Mouse (Mus musculus): ENCODE results near the gene Adssl1. TPM values are rescaled to one million over a fixed set of nuclear protein-coding genes. Genes with fewer than 3 reads are reported as not detected.

Gene Adssl1
- polyA plus RNA-seq, 1 experiment from 2014 or later: 4.7 TPM

DNA sequence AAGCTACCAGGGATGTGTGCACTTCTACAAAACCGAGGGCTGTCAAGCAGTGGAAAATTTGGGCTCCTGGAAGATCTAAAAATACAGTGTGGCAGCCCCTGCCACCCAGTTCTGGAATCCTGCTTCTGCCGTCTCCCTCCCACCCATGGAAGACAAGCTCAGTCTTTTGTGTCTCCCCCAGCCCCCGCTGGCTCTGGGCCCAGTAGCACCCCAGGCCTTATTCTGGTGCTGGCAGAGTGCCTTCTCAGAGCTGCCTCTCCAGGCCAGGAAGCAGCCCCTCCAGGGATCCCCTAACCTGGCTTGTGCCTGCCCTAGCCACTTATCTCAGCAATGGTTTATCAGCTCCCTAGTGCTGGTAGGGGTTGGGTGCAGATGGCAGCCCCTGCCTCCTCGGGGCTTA is 24.9 kb upstream of the Adssl1 start:
- no peaks in the 10 kb centered on the region for H3K36me3 ChIP-seq (ENCODE audit: control insufficient read depth, insufficient read depth, low read length)
- H3K27ac ChIP-seq (replicated peaks): no peak overlapping the region; the same call in 1 of the 2 replicates

DNA sequence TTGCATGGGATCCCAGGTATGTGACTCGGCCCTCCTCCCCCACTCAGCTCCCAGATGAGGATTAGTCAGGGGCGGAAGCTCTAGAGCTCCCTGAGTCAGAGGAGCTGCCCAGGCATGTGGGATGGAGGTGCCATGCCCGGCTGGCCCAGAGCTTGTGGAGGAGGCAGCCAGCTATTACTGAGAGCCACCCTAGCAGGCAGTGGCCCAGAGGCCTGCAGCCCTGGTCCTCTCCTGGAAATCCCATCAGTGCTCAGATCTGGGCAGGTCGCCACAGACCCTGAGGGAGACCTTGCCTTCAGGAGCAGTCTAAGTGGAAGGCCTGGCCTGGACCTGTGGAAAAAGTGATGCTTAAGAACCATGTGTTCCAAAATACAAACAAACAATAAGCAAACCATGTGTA is 24.2 kb upstream of the Adssl1 start:
- H3K27me3 ChIP-seq (ENCODE audit: control insufficient read depth, insufficient read depth, low read length): no peaks in the 10 kb centered on the region
- peaks cover 5% of the 10 kb centered on the region; the same call in 1 of the 2 replicates for H3K4me1 ChIP-seq (replicated peaks; ENCODE audit: control insufficient read depth, insufficient read depth)
- no peak overlapping the region for H3K9ac ChIP-seq (ENCODE audit: low read length)
- DNase-seq (ENCODE audit: low spot score) (no peak), ATAC-seq (ENCODE audit: low FRiP score, low TSS enrichment) (peak; percentile 22; the same call in 1 of the 2 replicates)
- no peak for TF ChIP-seq CTCF (IDR thresholded peaks at IDR 0.05; ENCODE audit: low read depth)
- no peak for TF ChIP-seq EP300 (optimal IDR thresholded peaks at IDR 0.05)
- 57% methylated on average over 4 of the region's 4 CpGs for WGBS
- H3K36me3 ChIP-seq (ENCODE audit: control insufficient read depth, insufficient read depth, low read length): 0 out of 2 replicates have a peak, but pooled peaks cover 2% of the 10 kb centered on the region
- H3K4me3 ChIP-seq (ENCODE audit: low read depth, low read length): no peak overlapping the region
- no peak overlapping the region for H3K4me2 ChIP-seq (replicated peaks; ENCODE audit: low read depth)
- no peaks in the 10 kb centered on the region for H3K9me3 ChIP-seq (ENCODE audit: control insufficient read depth, low read length)
- H3K27ac ChIP-seq (replicated peaks): 0 out of 2 replicates have a peak overlapping the region, but pooled peaks have one; percentile 24

More for the DNA sequence above, 24.9 kb upstream of the Adssl1 start:
- Histone ChIP-seq H3K4me1 (replicated peaks; ENCODE audit: control insufficient read depth, insufficient read depth) (peaks cover 5% of the 10 kb centered on the region; the same call in 1 of the 2 replicates), H3K9me3 (ENCODE audit: control insufficient read depth, low read length) (no peaks in the 10 kb centered on the region), H3K9ac (ENCODE audit: low read length) (peak overlapping the region; percentile 4; the same call in 1 of the 2 replicates), H3K4me3 (ENCODE audit: low read depth, low read length) (no peak overlapping the region), H3K4me2 (replicated peaks; ENCODE audit: low read depth) (no peak overlapping the region), H3K27me3 (ENCODE audit: control insufficient read depth, insufficient read depth, low read length) (no peaks in the 10 kb centered on the region)
- TF ChIP-seq EP300 (optimal IDR thresholded peaks at IDR 0.05) (no peak), CTCF (IDR thresholded peaks at IDR 0.05; ENCODE audit: low read depth) (no peak)
- ATAC-seq (ENCODE audit: low FRiP score, low TSS enrichment): no peak
- WGBS: 41% methylated on average over 4 of the region's 4 CpGs
- DNase-seq (ENCODE audit: low spot score): no peak

DNA sequence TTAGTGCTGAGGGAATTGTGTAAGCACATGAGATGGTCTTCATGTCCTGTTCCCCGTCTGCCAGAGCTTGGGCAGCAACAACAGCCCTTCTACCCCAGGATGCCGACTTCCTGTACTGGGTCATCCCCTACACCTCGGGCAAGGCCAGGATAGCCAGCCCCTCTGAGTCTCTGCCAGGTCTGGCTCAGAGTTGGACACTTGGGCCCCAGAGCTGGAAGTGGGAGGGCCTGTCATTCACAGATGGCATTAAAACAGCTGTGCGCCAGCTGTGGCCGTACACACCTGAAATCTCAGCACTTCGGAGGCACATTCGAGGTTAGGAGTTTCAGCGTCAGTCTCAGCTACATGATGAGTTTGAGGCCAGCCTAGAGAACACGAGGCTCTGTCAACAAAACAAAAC is 23.4 kb upstream of the Adssl1 start:
- Histone ChIP-seq H3K36me3 (ENCODE audit: control insufficient read depth, insufficient read depth, low read length) (0 out of 2 replicates have a peak, but pooled peaks cover 2% of the 10 kb centered on the region), H3K9me3 (ENCODE audit: control insufficient read depth, low read length) (no peaks in the 10 kb centered on the region), H3K4me1 (replicated peaks; ENCODE audit: control insufficient read depth, insufficient read depth) (peaks cover 5% of the 10 kb centered on the region; the same call in 1 of the 2 replicates), H3K4me3 (ENCODE audit: low read depth, low read length) (no peak overlapping the region), H3K27ac (replicated peaks) (no peak overlapping the region), H3K4me2 (replicated peaks; ENCODE audit: low read depth) (no peak overlapping the region), H3K9ac (ENCODE audit: low read length) (no peak overlapping the region), H3K27me3 (ENCODE audit: control insufficient read depth, insufficient read depth, low read length) (no peaks in the 10 kb centered on the region)
- ATAC-seq (ENCODE audit: low FRiP score, low TSS enrichment) (no peak), DNase-seq (ENCODE audit: low spot score) (no peak)
- WGBS: 49% methylated on average over 9 of the region's 9 CpGs
- TF ChIP-seq EP300 (optimal IDR thresholded peaks at IDR 0.05): no peak
- TF ChIP-seq CTCF (IDR thresholded peaks at IDR 0.05; ENCODE audit: low read depth): no peak

DNA sequence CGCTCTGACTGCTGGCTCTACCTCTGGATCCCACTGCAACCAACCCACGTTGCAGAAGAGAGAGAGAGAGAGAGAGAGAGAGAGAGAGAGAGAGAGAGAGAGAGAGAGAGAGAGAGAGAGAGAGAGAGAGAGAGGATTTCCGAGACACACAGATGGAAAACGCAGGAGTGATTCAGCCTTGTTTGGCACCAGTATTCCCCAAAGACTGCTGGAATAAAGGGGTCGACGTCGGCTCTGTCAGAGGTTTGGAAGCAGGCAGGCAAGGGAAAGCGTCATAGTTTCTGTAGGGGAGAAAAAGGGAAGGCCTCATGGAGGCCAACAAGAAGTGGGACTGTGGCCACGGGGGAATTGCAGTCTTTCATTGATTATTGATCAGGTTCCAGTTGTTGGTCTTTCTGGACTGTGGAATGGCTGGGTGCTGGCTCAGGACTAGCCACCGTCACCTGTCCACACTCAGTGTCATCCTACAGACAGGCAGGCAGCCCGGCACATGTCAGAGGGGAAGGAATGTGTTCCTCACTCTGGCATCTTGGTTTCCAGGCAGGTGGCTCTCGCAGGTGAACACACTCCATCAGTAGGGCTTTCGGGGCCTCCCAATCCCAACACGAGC is 22.8 kb upstream of the Adssl1 start:
- Histone ChIP-seq H3K27me3 (ENCODE audit: control insufficient read depth, insufficient read depth, low read length) (no peaks in the 10 kb centered on the region), H3K4me3 (ENCODE audit: low read depth, low read length) (no peak overlapping the region), H3K9ac (ENCODE audit: low read length) (no peak overlapping the region), H3K4me2 (replicated peaks; ENCODE audit: low read depth) (no peak overlapping the region), H3K9me3 (ENCODE audit: control insufficient read depth, low read length) (no peaks in the 10 kb centered on the region), H3K4me1 (replicated peaks; ENCODE audit: control insufficient read depth, insufficient read depth) (peaks cover 5% of the 10 kb centered on the region; the same call in 1 of the 2 replicates), H3K27ac (replicated peaks) (no peak overlapping the region), H3K36me3 (ENCODE audit: control insufficient read depth, insufficient read depth, low read length) (0 out of 2 replicates have a peak, but pooled peaks cover 2% of the 10 kb centered on the region)
- ATAC-seq (ENCODE audit: low FRiP score, low TSS enrichment) (no peak), DNase-seq (ENCODE audit: low spot score) (no peak)
- 60% methylated on average over 14 of the region's 14 CpGs for WGBS
- no peak for TF ChIP-seq CTCF (IDR thresholded peaks at IDR 0.05; ENCODE audit: low read depth)
- TF ChIP-seq EP300 (optimal IDR thresholded peaks at IDR 0.05): no peak

DNA sequence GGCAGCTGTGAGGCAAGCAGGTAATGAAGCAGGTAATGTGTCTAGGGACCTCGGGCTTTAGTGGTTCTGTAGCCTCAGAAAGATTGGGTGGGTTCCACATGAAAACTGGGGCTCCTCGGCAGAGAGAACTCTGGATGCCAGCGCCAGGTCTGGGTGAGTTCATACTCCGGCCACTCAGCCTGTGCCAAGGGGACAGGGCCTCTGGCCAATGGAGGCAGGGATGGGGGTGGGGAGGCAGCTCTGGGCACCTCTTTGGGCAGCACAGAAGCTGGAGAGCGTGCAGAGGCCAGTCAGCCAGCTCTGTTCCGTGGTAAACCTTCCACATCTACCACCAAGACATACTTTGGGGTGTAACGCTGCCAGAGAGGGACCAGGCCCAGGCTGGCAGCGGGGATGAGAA is 22.2 kb upstream of the Adssl1 start:
- TF ChIP-seq EP300 (optimal IDR thresholded peaks at IDR 0.05): no peak
- no peak for TF ChIP-seq CTCF (IDR thresholded peaks at IDR 0.05; ENCODE audit: low read depth)
- WGBS: 89% methylated on average over 8 of the region's 8 CpGs
- no peak overlapping the region for H3K27ac ChIP-seq (replicated peaks)
- H3K4me2 ChIP-seq (replicated peaks; ENCODE audit: low read depth): no peak overlapping the region
- H3K9me3 ChIP-seq (ENCODE audit: control insufficient read depth, low read length): no peaks in the 10 kb centered on the region
- H3K4me3 ChIP-seq (ENCODE audit: low read depth, low read length): no peak overlapping the region
- 0 out of 2 replicates have a peak, but pooled peaks cover 2% of the 10 kb centered on the region for H3K36me3 ChIP-seq (ENCODE audit: control insufficient read depth, insufficient read depth, low read length)
- no peak for ATAC-seq (ENCODE audit: low FRiP score, low TSS enrichment)
- peaks cover 5% of the 10 kb centered on the region; the same call in 1 of the 2 replicates for H3K4me1 ChIP-seq (replicated peaks; ENCODE audit: control insufficient read depth, insufficient read depth)
- no peak for DNase-seq (ENCODE audit: low spot score)
- H3K27me3 ChIP-seq (ENCODE audit: control insufficient read depth, insufficient read depth, low read length): no peaks in the 10 kb centered on the region
- no peak overlapping the region for H3K9ac ChIP-seq (ENCODE audit: low read length)

DNA sequence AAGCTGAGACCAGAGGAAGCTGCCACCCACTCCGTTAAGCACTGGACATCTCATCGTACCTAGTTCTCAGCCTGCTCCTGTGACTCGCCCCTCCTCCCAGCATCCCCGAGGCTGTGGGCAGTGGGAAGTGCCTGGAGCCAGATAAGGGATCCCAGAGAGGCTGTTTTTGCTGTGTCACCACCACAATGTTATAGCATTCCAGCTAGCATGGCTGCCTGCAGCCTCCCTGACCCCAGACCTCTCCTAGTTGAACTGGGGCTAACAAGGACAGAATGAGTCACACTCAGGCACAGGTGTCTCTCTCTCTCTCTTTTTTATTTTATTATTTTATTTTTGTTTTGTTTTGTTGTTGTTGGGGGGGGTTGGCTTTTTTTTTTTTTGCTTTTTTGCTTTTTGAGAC is 20.6 kb upstream of the Adssl1 start:
- Histone ChIP-seq H3K4me3 (ENCODE audit: low read depth, low read length) (no peak overlapping the region), H3K9me3 (ENCODE audit: control insufficient read depth, low read length) (no peaks in the 10 kb centered on the region), H3K27me3 (ENCODE audit: control insufficient read depth, insufficient read depth, low read length) (no peaks in the 10 kb centered on the region), H3K9ac (ENCODE audit: low read length) (no peak overlapping the region), H3K4me2 (replicated peaks; ENCODE audit: low read depth) (no peak overlapping the region), H3K27ac (replicated peaks) (no peak overlapping the region), H3K4me1 (replicated peaks; ENCODE audit: control insufficient read depth, insufficient read depth) (peaks cover 5% of the 10 kb centered on the region; the same call in 1 of the 2 replicates), H3K36me3 (ENCODE audit: control insufficient read depth, insufficient read depth, low read length) (peaks cover 2% of the 10 kb centered on the region; the same call in 1 of the 2 replicates)
- WGBS: 45% methylated on average over 4 of the region's 4 CpGs
- ATAC-seq (ENCODE audit: low FRiP score, low TSS enrichment) (no peak), DNase-seq (ENCODE audit: low spot score) (no peak)
- TF ChIP-seq EP300 (optimal IDR thresholded peaks at IDR 0.05): no peak
- TF ChIP-seq CTCF (IDR thresholded peaks at IDR 0.05; ENCODE audit: low read depth): no peak
